Mouse (Mus musculus) layer of hippocampus, adult 9-11 months (tissue): ENCODE data around the gene Gm21987.

Experiments
- DNase-seq: peaks from one replicate; pipeline ENCODE4 v3.0.0; 2022

Gm21987 gene

GRCm38 (mm10) chr16:38350361-38350855, 3.6 kb downstream of the Gm21987 start:
- no peak for DNase-seq

GRCm38 (mm10) chr16:38350939-38351338, 4.1 kb downstream of the Gm21987 start:
- DNase-seq: no peak

- DNase-seq: no peak
Measured at GRCm38 (mm10) chr16:38352031-38352430, 5.2 kb downstream of the Gm21987 start.

- DNase-seq: no peak
Measured at GRCm38 (mm10) chr16:38352851-38353250, 6.0 kb downstream of the Gm21987 start.

- no peak for DNase-seq
Measured at GRCm38 (mm10) chr16:38353642-38354041, 6.8 kb downstream of the Gm21987 start.

- DNase-seq: no peak
Measured at GRCm38 (mm10) chr16:38354185-38354913, 7.5 kb downstream of the Gm21987 start.

- DNase-seq: no peak
Measured at GRCm38 (mm10) chr16:38358256-38358812, 11.5 kb downstream of the Gm21987 start.

- DNase-seq: no peak
Measured at GRCm38 (mm10) chr16:38359241-38359640, 12.4 kb downstream of the Gm21987 start.

GRCm38 (mm10) chr16:38359857-38360256, 13.0 kb downstream of the Gm21987 start:
- no peak for DNase-seq

- DNase-seq: no peak
Measured at GRCm38 (mm10) chr16:38360317-38360716, 13.5 kb downstream of the Gm21987 start.

GRCm38 (mm10) chr16:38361933-38362332, 15.1 kb downstream of the Gm21987 start, which contains the start of gene Popdc2:
Gene Popdc2, plus strand, starts transcription at chr16:38362209.
- no peak for DNase-seq

GRCm38 (mm10) chr16:38362493-38363255, 15.8 kb downstream of the Gm21987 start:
- no peak for DNase-seq

GRCm38 (mm10) chr16:38363256-38363595, 16.4 kb downstream of the Gm21987 start:
- no peak for DNase-seq

- no peak for DNase-seq
Measured at GRCm38 (mm10) chr16:38363657-38364056, 16.8 kb downstream of the Gm21987 start.

- no peak for DNase-seq
Measured at GRCm38 (mm10) chr16:38365390-38365789, 18.6 kb downstream of the Gm21987 start.

GRCm38 (mm10) chr16:38366231-38366630, 19.4 kb downstream of the Gm21987 start:
- no peak for DNase-seq

GRCm38 (mm10) chr16:38368336-38368735, 21.5 kb downstream of the Gm21987 start:
- DNase-seq: peak; percentile 76

GRCm38 (mm10) chr16:38369000-38369399, 22.2 kb downstream of the Gm21987 start:
- DNase-seq: no peak

GRCm38 (mm10) chr16:38369431-38369830, 22.6 kb downstream of the Gm21987 start:
- no peak for DNase-seq

- no peak for DNase-seq
Measured at GRCm38 (mm10) chr16:38369992-38370484, 23.2 kb downstream of the Gm21987 start.

- DNase-seq: no peak
Measured at GRCm38 (mm10) chr16:38370633-38371374, 24.0 kb downstream of the Gm21987 start.

- no peak for DNase-seq
Measured at GRCm38 (mm10) chr16:38371705-38372296, 25.0 kb downstream of the Gm21987 start.
